Mouse (Mus musculus) thymus, postnatal 4 days (tissue): ENCODE results near the gene AI413582.

Experiments used
- DNase-seq: peaks from one replicate; pipeline ENCODE4 v3.0.0; 2021

AI413582 gene

GRCm38 (mm10) chr17:27565163-27565941 is at the start of gene AI413582:
AI413582 (minus strand) TSS chr17:27565756.
- peak; percentile 97 for DNase-seq

GRCm38 (mm10) chr17:27613016-27613415 is 47.5 kb upstream of the AI413582 start:
- DNase-seq: no peak

GRCm38 (mm10) chr17:27611994-27612393 is 46.4 kb upstream of the AI413582 start:
- no peak for DNase-seq

GRCm38 (mm10) chr17:27611519-27611884 is 45.9 kb upstream of the AI413582 start:
- no peak for DNase-seq

GRCm38 (mm10) chr17:27610679-27611518 is 45.3 kb upstream of the AI413582 start:
- no peak for DNase-seq

- DNase-seq: no peak
Measured at GRCm38 (mm10) chr17:27609576-27609975, 44.0 kb upstream of the AI413582 start.

GRCm38 (mm10) chr17:27603522-27604234 is 38.1 kb upstream of the AI413582 start:
- no peak for DNase-seq

- no peak for DNase-seq
Measured at GRCm38 (mm10) chr17:27603036-27603435, 37.5 kb upstream of the AI413582 start.

GRCm38 (mm10) chr17:27600869-27601268 is 35.3 kb upstream of the AI413582 start:
- no peak for DNase-seq

- no peak for DNase-seq
Measured at GRCm38 (mm10) chr17:27600286-27600685, 34.7 kb upstream of the AI413582 start.

- no peak for DNase-seq
Measured at GRCm38 (mm10) chr17:27596376-27597190, 31.0 kb upstream of the AI413582 start.

- no peak for DNase-seq
Measured at GRCm38 (mm10) chr17:27595659-27596375, 30.3 kb upstream of the AI413582 start.

- DNase-seq: no peak
Measured at GRCm38 (mm10) chr17:27592565-27592910, 27.0 kb upstream of the AI413582 start.

- DNase-seq: no peak
Measured at GRCm38 (mm10) chr17:27591826-27592564, 26.4 kb upstream of the AI413582 start.

- no peak for DNase-seq
Measured at GRCm38 (mm10) chr17:27588231-27588630, 22.7 kb upstream of the AI413582 start.

GRCm38 (mm10) chr17:27587252-27587651 is 21.7 kb upstream of the AI413582 start:
- no peak for DNase-seq

GRCm38 (mm10) chr17:27586661-27587060 is 21.1 kb upstream of the AI413582 start:
- DNase-seq: no peak

- DNase-seq: no peak
Measured at GRCm38 (mm10) chr17:27583185-27583894, 17.8 kb upstream of the AI413582 start.

GRCm38 (mm10) chr17:27580392-27581068 is 15.0 kb upstream of the AI413582 start:
- DNase-seq: no peak

GRCm38 (mm10) chr17:27579816-27580215 is 14.3 kb upstream of the AI413582 start:
- DNase-seq: no peak
